Mouse (Mus musculus): ENCODE measurements at regions not wholly inside any gene's neighbourhood (a gene's known extent, or its start where the extent isn't known, plus 50 kb on each side); places are given as distances from the start of the nearest gene placed in this dataset.

GRCm38 (mm10) chr12:107326101-107326500 is 162.3 kb upstream of the 3110018I06Rik start:
- Histone ChIP-seq H3K4me3 (no peak overlapping the region), H3K36me3 (replicated peaks) (no peaks in the 10 kb centered on the region), H3K9me3 (no peaks in the 10 kb centered on the region), H3K27ac (no peak overlapping the region), H3K27me3 (ENCODE audit: poor library complexity, severe bottlenecking) (no peaks in the 10 kb centered on the region), H3K4me1 (peaks cover 17% of the 10 kb centered on the region)
- 96% methylated on average over 10 of the region's 10 CpGs for WGBS
- no peak for DNase-seq (ENCODE audit: extremely low spot score, low spot score)

DNA sequence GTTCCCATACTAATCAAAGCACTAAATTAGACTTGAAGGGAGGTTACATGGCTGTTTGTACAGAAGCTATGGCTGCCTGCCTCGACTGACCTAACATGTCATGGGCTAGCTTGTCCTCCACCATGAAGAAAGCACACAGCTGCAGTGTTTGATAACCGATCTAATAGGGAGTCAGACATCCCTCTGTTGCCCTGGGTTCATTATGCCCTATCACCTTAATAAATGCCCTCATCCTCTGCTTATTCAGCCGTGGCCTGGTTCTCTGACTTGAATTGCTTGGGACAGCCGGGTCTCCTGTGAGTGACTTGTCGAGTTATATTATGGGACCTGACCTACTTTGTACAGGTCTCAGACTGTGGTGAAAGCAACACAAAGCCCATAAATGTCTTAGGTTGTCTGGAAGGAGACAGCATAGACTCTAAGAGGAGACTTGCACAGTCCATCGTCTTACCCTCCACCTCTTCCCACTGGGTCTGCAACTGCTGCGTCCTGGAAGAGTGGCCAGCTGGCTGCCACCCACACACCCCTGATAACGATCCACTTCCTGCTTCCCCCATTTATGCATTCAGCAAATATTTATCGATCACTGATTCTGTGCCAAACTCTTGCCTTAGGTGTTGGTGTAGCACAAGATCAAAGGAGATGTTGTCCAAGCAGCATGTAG is 161.2 kb upstream of the 3110018I06Rik start:
- H3K27me3 ChIP-seq (ENCODE audit: poor library complexity, severe bottlenecking) = no peaks in the 10 kb centered on the region
- 86% methylated on average over 9 of the region's 9 CpGs for WGBS
- DNase-seq (ENCODE audit: extremely low spot score, low spot score) = no peak

GRCm38 (mm10) chr12:107328986-107329385 is 159.4 kb upstream of the 3110018I06Rik start:
- no peaks in the 10 kb centered on the region for H3K27me3 ChIP-seq (ENCODE audit: poor library complexity, severe bottlenecking)
- DNase-seq (ENCODE audit: extremely low spot score, low spot score) = no peak
- H3K4me1 ChIP-seq = peaks cover 17% of the 10 kb centered on the region
- H3K9me3 ChIP-seq = no peaks in the 10 kb centered on the region
- WGBS = 57% methylated on average over 9 of the region's 9 CpGs
- H3K4me3 ChIP-seq = no peak overlapping the region
- H3K36me3 ChIP-seq (replicated peaks) = no peaks in the 10 kb centered on the region
- H3K27ac ChIP-seq = no peak overlapping the region

More for the DNA sequence above, 161.2 kb upstream of the 3110018I06Rik start:
- no peaks in the 10 kb centered on the region for H3K36me3 ChIP-seq (replicated peaks)
- H3K9me3 ChIP-seq = no peaks in the 10 kb centered on the region
- H3K4me3 ChIP-seq = no peak overlapping the region
- H3K4me1 ChIP-seq = peaks cover 17% of the 10 kb centered on the region
- H3K27ac ChIP-seq = no peak overlapping the region

DNA sequence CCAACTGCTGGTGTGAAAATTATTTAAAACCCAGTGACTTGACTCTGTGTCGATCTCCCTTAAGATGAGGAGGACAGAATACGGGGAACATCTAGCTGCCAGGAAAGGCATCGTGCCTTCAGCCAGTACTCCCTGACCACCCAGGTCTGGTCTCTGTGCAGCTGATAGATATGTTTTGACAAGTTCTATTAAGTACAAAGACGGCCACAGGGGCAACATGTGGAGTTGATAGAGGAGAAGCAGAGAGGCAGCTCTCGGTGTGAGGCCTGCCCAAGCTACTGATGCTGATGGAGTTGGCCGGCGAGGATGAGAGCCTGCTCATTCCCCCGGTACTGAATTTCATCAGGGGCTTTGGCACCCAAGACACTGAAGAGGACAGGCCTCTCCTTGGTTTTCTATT is 154.1 kb upstream of the 3110018I06Rik start:
- no peaks in the 10 kb centered on the region for H3K36me3 ChIP-seq (replicated peaks)
- H3K27me3 ChIP-seq (ENCODE audit: poor library complexity, severe bottlenecking) = no peaks in the 10 kb centered on the region
- WGBS = 68% methylated on average over 8 of the region's 8 CpGs
- no peaks in the 10 kb centered on the region for H3K9me3 ChIP-seq
- H3K4me3 ChIP-seq = no peak overlapping the region
- H3K27ac ChIP-seq = no peak overlapping the region
- no peak for DNase-seq (ENCODE audit: extremely low spot score, low spot score)
- peaks cover 6% of the 10 kb centered on the region for H3K4me1 ChIP-seq

GRCm38 (mm10) chr12:107335106-107335505 is 153.3 kb upstream of the 3110018I06Rik start:
- Histone ChIP-seq H3K9me3 (no peaks in the 10 kb centered on the region), H3K4me3 (no peak overlapping the region), H3K4me1 (no peaks in the 10 kb centered on the region), H3K27ac (no peak overlapping the region), H3K27me3 (ENCODE audit: poor library complexity, severe bottlenecking) (no peaks in the 10 kb centered on the region), H3K36me3 (replicated peaks) (no peaks in the 10 kb centered on the region)
- DNase-seq (ENCODE audit: extremely low spot score, low spot score) = no peak
- 89% methylated on average over 12 of the region's 12 CpGs for WGBS

DNA sequence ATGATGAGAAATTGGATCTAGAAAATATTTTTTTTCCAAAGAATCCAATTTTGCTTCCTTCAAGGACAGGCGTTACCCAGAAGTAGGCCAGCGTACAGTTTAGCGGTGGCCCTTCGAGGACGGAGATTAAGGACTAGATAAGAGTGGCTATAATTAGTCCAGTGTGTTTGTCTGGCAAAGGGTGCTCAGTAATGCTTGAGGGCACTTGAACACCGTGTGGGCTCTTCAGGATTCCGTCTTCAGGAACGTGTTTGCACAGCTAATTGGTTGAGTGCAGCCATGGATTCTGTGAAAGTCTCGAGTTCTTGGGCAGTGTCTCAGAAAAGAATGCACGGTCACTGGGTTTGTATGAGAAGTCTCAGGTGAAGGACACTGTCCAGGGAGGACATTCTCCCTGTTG is 149.7 kb upstream of the 3110018I06Rik start:
- whole genome bisulfite sequencing = 77% methylated on average over 10 of the region's 10 CpGs

GRCm38 (mm10) chr12:107356211-107356610 is 132.2 kb upstream of the 3110018I06Rik start:
- Histone ChIP-seq H3K27me3 (ENCODE audit: poor library complexity, severe bottlenecking) (peaks cover 15% of the 10 kb centered on the region; the same call in 1 of the 2 replicates), H3K4me1 (peaks cover 25% of the 10 kb centered on the region), H3K36me3 (replicated peaks) (no peaks in the 10 kb centered on the region), H3K27ac (0 out of 2 replicates have a peak overlapping the region, but pooled peaks have one; percentile 35), H3K9me3 (no peaks in the 10 kb centered on the region), H3K4me3 (no peak overlapping the region)
- no peak for DNase-seq (ENCODE audit: extremely low spot score, low spot score)
- 47% methylated on average over 6 of the region's 6 CpGs for WGBS

More for the DNA sequence above, 149.7 kb upstream of the 3110018I06Rik start:
- Histone ChIP-seq H3K4me1 (no peaks in the 10 kb centered on the region), H3K27ac (no peak overlapping the region), H3K27me3 (ENCODE audit: poor library complexity, severe bottlenecking) (no peaks in the 10 kb centered on the region), H3K9me3 (no peaks in the 10 kb centered on the region), H3K36me3 (replicated peaks) (no peaks in the 10 kb centered on the region), H3K4me3 (no peak overlapping the region)
- DNase-seq (ENCODE audit: extremely low spot score, low spot score) = no peak

- DNase-seq (ENCODE audit: extremely low spot score, low spot score) = no peak
- H3K27ac ChIP-seq = no peak overlapping the region
- H3K36me3 ChIP-seq (replicated peaks) = no peaks in the 10 kb centered on the region
- H3K27me3 ChIP-seq (ENCODE audit: poor library complexity, severe bottlenecking) = peaks cover 15% of the 10 kb centered on the region; the same call in 1 of the 2 replicates
- peaks cover 25% of the 10 kb centered on the region for H3K4me1 ChIP-seq
- H3K9me3 ChIP-seq = no peaks in the 10 kb centered on the region
- WGBS = 94% methylated on average over 7 of the region's 7 CpGs
- no peak overlapping the region for H3K4me3 ChIP-seq
Measured at GRCm38 (mm10) chr12:107356974-107357373, 131.5 kb upstream of the 3110018I06Rik start.

- Histone ChIP-seq H3K4me3 (no peak overlapping the region), H3K4me1 (peaks cover 24% of the 10 kb centered on the region), H3K36me3 (replicated peaks) (no peaks in the 10 kb centered on the region), H3K9me3 (no peaks in the 10 kb centered on the region), H3K27me3 (ENCODE audit: poor library complexity, severe bottlenecking) (peaks cover 4% of the 10 kb centered on the region; the same call in 1 of the 2 replicates), H3K27ac (no peak overlapping the region)
- DNase-seq (ENCODE audit: extremely low spot score, low spot score) = no peak
- 91% methylated on average over 12 of the region's 12 CpGs for WGBS
Measured at GRCm38 (mm10) chr12:107360511-107360910, 127.9 kb upstream of the 3110018I06Rik start.

DNA sequence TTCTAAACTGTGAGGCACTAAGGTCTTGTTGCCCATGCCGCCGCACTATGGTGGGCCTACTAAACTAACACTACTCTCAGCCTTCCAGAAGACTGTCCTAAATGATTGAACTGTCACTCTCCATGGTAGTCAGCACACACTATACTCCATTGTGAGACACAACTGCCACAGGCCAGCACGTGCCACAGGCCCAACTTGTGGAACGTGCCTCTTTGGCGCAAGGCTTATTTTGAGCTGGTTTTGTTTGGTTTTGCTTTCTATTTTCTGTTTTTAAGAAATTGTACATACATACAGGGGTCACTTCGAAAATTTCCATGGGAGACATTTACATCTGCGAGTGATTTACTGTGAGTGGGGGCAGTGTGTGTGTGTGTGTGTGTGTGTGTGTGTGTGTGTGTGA is 126.8 kb upstream of the 3110018I06Rik start:
- H3K27ac ChIP-seq = no peak overlapping the region
- H3K36me3 ChIP-seq (replicated peaks) = no peaks in the 10 kb centered on the region
- H3K4me3 ChIP-seq = no peak overlapping the region
- no peak for DNase-seq (ENCODE audit: extremely low spot score, low spot score)
- H3K9me3 ChIP-seq = no peaks in the 10 kb centered on the region
- H3K4me1 ChIP-seq = peaks cover 14% of the 10 kb centered on the region
- 93% methylated on average over 7 of the region's 7 CpGs for WGBS
- H3K27me3 ChIP-seq (ENCODE audit: poor library complexity, severe bottlenecking) = no peaks in the 10 kb centered on the region

DNA sequence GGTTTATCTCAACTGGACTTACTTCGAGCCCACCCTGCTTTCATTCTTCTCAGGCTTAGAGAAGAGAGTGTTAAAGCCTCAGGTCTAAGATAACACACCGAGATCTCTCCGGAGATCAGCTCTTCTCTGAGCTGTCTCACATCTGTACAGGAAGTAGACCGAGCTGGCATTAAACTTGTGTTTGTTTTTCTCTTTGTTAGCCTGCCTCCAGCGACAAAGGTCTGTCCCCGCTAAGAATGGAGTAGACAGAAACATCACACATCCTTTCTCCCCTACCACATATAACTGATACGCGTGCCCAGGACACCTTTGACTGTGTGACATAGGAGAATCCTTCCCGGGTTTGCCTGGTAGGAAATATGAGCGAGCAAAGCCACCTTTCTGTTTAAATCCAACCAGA is 126.3 kb upstream of the 3110018I06Rik start:
- Histone ChIP-seq H3K27ac (no peak overlapping the region), H3K4me1 (peaks cover 10% of the 10 kb centered on the region), H3K4me3 (no peak overlapping the region), H3K9me3 (no peaks in the 10 kb centered on the region), H3K36me3 (replicated peaks) (no peaks in the 10 kb centered on the region), H3K27me3 (ENCODE audit: poor library complexity, severe bottlenecking) (no peaks in the 10 kb centered on the region)
- WGBS = 83% methylated on average over 10 of the region's 10 CpGs
- DNase-seq (ENCODE audit: extremely low spot score, low spot score) = no peak

DNA sequence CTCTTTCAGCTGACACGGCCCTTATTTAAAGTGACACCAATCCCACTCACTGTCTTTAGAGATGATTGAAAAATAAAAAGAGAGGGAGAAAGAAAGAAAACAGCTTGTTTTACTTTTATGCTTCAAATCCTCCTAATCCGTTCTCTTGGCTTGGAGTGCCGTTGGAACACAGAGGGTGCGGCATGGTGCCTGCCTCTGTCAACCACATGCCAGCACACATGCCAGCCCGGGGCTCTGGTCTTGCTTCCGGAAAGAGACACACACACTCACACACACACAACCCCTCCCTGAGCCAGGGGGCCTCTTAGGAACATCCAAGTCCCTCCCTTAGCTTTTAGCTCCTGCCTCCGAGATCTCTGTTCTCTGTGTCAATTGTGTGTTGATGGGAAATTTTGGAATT is 116.2 kb upstream of the 3110018I06Rik start:
- H3K36me3 ChIP-seq (replicated peaks) = no peaks in the 10 kb centered on the region
- WGBS = 91% methylated on average over 7 of the region's 7 CpGs
- DNase-seq (ENCODE audit: extremely low spot score, low spot score) = no peak
- no peaks in the 10 kb centered on the region for H3K4me1 ChIP-seq
- no peak overlapping the region for H3K27ac ChIP-seq
- H3K4me3 ChIP-seq = no peak overlapping the region
- no peaks in the 10 kb centered on the region for H3K9me3 ChIP-seq
- no peaks in the 10 kb centered on the region for H3K27me3 ChIP-seq (ENCODE audit: poor library complexity, severe bottlenecking)

- WGBS = 81% methylated on average over 14 of the region's 14 CpGs
- H3K27me3 ChIP-seq (ENCODE audit: poor library complexity, severe bottlenecking) = no peaks in the 10 kb centered on the region
- H3K27ac ChIP-seq = no peak overlapping the region
- no peak overlapping the region for H3K4me3 ChIP-seq
- H3K9me3 ChIP-seq = no peaks in the 10 kb centered on the region
- H3K4me1 ChIP-seq = no peaks in the 10 kb centered on the region
- no peak for DNase-seq (ENCODE audit: extremely low spot score, low spot score)
- H3K36me3 ChIP-seq (replicated peaks) = no peaks in the 10 kb centered on the region
Measured at GRCm38 (mm10) chr12:107392050-107392795, 96.2 kb upstream of the 3110018I06Rik start.

All from forebrain, embryonic 10.5 days (tissue).